Mouse (Mus musculus): ENCODE results near the gene Trp53bp2. TPM values are rescaled to one million over a fixed set of nuclear protein-coding genes. Genes with fewer than 3 reads are reported as not detected.
A peak's percentile ranks its signal among the peaks of the same experiment; 100 is the strongest.

Gene Trp53bp2
- polyA plus RNA-seq, 1 experiment from 2014 or later = 42.5 TPM

DNA sequence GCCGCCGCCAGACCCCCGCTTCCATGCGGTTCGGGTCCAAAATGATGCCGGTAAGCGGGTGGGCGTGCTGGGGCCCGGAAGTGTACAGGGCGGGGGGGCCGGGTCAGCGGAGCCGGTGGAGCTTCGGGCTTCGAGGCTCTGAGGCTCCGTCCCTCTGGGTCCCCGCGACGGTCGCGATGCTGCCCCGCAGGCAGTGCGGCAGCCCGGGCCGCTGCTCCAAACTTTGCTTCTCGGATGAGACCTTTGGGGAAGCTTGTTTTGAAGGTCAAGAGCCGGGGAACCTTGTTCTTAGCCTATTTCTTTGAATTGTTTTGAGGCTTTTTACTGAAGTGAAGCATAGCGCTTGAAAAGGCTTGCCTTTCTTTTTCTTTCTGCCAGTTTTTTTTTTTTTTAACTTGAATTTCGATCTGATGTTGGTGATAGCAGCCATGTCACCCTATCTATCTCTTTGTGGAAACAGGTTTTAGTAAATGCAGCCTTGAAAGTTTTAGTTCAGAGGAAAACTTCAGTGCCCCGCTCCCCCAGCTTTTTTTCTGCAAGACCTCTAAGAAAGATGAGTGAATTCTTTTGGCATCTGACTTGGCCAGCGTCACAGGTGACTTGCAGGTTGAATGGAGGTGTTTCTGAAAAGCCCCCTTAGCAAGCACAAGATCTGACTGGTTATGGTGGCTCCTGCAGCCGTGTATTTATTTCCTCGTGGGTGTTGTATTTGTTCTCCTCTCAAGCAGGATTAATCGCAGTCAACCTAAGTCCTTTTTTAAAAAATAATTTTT lies 615 bp downstream of the Trp53bp2 start:
- DNase-seq (ENCODE audit: low spot score) (peak; percentile 63), ATAC-seq (replicated peaks; ENCODE audit: insufficient number of reproducible peaks, low FRiP score, low TSS enrichment, low read depth) (peak; percentile 47; the same call in 1 of the 2 replicates)
- Histone ChIP-seq H3K4me3 (ENCODE audit: low read depth, low read length) (peak overlapping the region; percentile 92), H3K9me3 (replicated peaks; ENCODE audit: control insufficient read depth, low read length) (no peaks in the 10 kb centered on the region), H3K9ac (replicated peaks; ENCODE audit: low read length) (peak overlapping the region; percentile 97), H3K4me2 (ENCODE audit: low read depth, low read length) (peak overlapping the region; percentile 70), H3K36me3 (replicated peaks; ENCODE audit: control insufficient read depth, insufficient read depth, low read depth, low read length) (no peaks in the 10 kb centered on the region), H3K27ac (replicated peaks; ENCODE audit: low read depth, low read length) (peak overlapping the region; percentile 87), H3K27me3 (ENCODE audit: control insufficient read depth, insufficient read depth, low read length) (no peaks in the 10 kb centered on the region), H3K4me1 (ENCODE audit: control insufficient read depth, insufficient read depth, low read length) (no peaks in the 10 kb centered on the region)
- 2% methylated on average over 22 of the region's 34 CpGs for WGBS

DNA sequence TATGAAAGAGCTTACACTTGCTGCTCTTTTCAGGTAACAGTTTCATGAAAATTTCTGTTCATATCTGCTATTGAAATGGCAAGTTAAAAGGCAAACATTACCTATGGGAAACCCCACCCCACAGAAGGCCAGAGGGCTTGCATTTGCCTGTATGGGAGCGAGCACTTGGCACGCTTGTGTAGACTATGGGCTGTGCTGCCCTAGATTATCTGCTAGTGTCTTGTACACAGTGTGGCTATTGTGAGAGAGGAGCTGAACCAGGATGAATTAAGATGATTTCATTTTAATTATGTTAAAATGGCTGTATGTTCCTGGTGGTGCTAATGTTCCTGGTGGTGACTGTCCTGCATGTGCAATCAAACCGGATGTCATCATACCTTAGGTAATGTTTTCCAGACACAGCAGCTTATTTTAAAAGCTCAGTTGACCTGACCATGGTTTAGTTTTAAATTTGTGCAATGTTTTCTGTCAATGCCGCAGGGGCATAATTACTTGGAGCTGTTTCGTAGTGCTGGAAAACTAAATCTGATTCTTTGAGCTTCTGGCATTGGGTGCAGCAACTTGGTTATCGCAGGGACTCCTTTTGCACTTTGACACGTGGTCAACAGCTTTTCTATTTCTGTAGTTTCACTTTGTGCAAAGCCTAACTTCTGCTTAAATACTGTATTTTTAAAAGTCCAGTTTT lies 3.8 kb downstream of the Trp53bp2 start:
- Histone ChIP-seq H3K4me3 (ENCODE audit: low read depth, low read length) (no peak overlapping the region), H3K27ac (replicated peaks; ENCODE audit: low read depth, low read length) (no peak overlapping the region), H3K9ac (replicated peaks; ENCODE audit: low read length) (no peak overlapping the region), H3K4me2 (ENCODE audit: low read depth, low read length) (no peak overlapping the region; the same call in 1 of the 2 replicates), H3K27me3 (ENCODE audit: control insufficient read depth, insufficient read depth, low read length) (no peaks in the 10 kb centered on the region), H3K36me3 (replicated peaks; ENCODE audit: control insufficient read depth, insufficient read depth, low read depth, low read length) (no peaks in the 10 kb centered on the region), H3K4me1 (ENCODE audit: control insufficient read depth, insufficient read depth, low read length) (no peaks in the 10 kb centered on the region), H3K9me3 (replicated peaks; ENCODE audit: control insufficient read depth, low read length) (no peaks in the 10 kb centered on the region)
- 49% methylated on average over 7 of the region's 7 CpGs for WGBS
- peak; percentile 60 for DNase-seq (ENCODE audit: low spot score)
- ATAC-seq (replicated peaks; ENCODE audit: insufficient number of reproducible peaks, low FRiP score, low TSS enrichment, low read depth) = no peak

DNA sequence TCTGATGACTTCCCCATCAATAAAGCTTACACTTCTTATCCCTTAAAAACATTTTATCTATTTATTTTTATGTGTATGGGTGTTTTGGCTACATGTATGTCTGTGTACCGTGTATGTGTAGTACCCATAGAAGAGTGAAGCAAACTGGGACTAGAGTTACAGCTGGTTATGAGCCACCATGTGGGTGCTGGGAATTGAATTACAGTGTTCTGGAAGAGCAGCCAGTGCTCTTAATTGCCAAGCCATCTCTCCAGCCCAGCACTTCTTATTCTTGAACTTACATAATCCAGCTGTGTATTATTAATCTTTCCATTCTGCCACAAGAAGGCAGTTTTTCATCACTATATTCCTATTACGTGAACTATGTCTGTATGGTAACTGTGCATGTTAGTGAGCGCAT lies 10.5 kb downstream of the Trp53bp2 start:
- no peak for ATAC-seq (replicated peaks; ENCODE audit: insufficient number of reproducible peaks, low FRiP score, low TSS enrichment, low read depth)
- DNase-seq (ENCODE audit: low spot score) = no peak
- Histone ChIP-seq H3K27me3 (ENCODE audit: control insufficient read depth, insufficient read depth, low read length) (no peaks in the 10 kb centered on the region), H3K9ac (replicated peaks; ENCODE audit: low read length) (no peak overlapping the region), H3K36me3 (replicated peaks; ENCODE audit: control insufficient read depth, insufficient read depth, low read depth, low read length) (no peaks in the 10 kb centered on the region), H3K9me3 (replicated peaks; ENCODE audit: control insufficient read depth, low read length) (no peaks in the 10 kb centered on the region), H3K4me2 (ENCODE audit: low read depth, low read length) (no peak overlapping the region), H3K4me1 (ENCODE audit: control insufficient read depth, insufficient read depth, low read length) (no peaks in the 10 kb centered on the region), H3K4me3 (ENCODE audit: low read depth, low read length) (no peak overlapping the region), H3K27ac (replicated peaks; ENCODE audit: low read depth, low read length) (no peak overlapping the region)
- 59% methylated on average over 3 of the region's 3 CpGs for WGBS

DNA sequence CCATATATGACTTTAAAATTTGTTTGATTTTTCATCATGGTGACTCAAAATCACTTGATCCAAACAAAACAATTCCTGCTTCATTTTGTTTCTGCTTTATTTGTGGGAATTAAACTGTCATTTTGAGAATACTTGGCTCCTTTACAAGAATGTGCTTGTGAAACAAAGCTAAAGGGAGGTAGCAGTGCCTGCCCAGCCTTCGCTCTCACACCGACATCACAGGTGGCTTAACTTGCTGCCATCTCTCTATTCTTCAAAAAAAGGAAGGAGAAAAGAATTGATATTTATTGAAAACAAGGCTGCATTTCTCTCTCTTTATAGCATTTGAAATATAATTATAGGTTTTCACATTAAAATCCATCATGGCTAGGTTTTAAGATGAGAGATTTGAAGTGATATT lies 15.3 kb downstream of the Trp53bp2 start:
- no peak overlapping the region for H3K27ac ChIP-seq (replicated peaks; ENCODE audit: low read depth, low read length)

DNA sequence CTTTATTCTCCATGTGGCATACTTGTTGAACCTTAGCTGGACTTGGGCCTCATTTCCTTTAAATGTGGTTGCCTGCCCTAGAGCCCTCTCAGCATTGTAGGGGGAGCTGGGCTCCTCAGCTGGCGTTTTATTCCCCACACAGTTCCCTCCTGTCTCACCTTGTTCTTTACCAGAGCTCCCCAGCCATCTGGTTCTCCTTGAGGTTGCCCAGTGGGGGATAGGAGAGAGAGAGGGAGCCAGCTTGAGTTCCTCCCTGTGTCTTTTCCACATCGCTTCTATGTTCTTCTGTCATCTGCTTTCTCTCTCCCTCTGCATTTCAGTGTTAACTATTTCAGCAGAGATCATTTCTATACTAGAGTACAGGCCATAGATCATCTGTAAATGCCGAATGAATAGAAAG lies 16.2 kb downstream of the Trp53bp2 start:
- no peak for DNase-seq (ENCODE audit: low spot score)
- H3K4me2 ChIP-seq (ENCODE audit: low read depth, low read length) = no peak overlapping the region
- no peak overlapping the region for H3K4me3 ChIP-seq (ENCODE audit: low read depth, low read length)
- no peak overlapping the region for H3K27ac ChIP-seq (replicated peaks; ENCODE audit: low read depth, low read length)
- no peaks in the 10 kb centered on the region for H3K27me3 ChIP-seq (ENCODE audit: control insufficient read depth, insufficient read depth, low read length)
- 71% methylated on average over 3 of the region's 3 CpGs for WGBS
- no peaks in the 10 kb centered on the region for H3K36me3 ChIP-seq (replicated peaks; ENCODE audit: control insufficient read depth, insufficient read depth, low read depth, low read length)
- no peak overlapping the region for H3K9ac ChIP-seq (replicated peaks; ENCODE audit: low read length)
- H3K4me1 ChIP-seq (ENCODE audit: control insufficient read depth, insufficient read depth, low read length) = no peaks in the 10 kb centered on the region
- no peaks in the 10 kb centered on the region for H3K9me3 ChIP-seq (replicated peaks; ENCODE audit: control insufficient read depth, low read length)
- no peak for ATAC-seq (replicated peaks; ENCODE audit: insufficient number of reproducible peaks, low FRiP score, low TSS enrichment, low read depth)

More for the DNA sequence above, 15.3 kb downstream of the Trp53bp2 start:
- Histone ChIP-seq H3K4me2 (ENCODE audit: low read depth, low read length) (no peak overlapping the region), H3K36me3 (replicated peaks; ENCODE audit: control insufficient read depth, insufficient read depth, low read depth, low read length) (no peaks in the 10 kb centered on the region), H3K9me3 (replicated peaks; ENCODE audit: control insufficient read depth, low read length) (no peaks in the 10 kb centered on the region), H3K4me3 (ENCODE audit: low read depth, low read length) (no peak overlapping the region), H3K4me1 (ENCODE audit: control insufficient read depth, insufficient read depth, low read length) (no peaks in the 10 kb centered on the region), H3K27me3 (ENCODE audit: control insufficient read depth, insufficient read depth, low read length) (no peaks in the 10 kb centered on the region), H3K9ac (replicated peaks; ENCODE audit: low read length) (no peak overlapping the region)
- WGBS = 89% methylated on average over 2 of the region's 2 CpGs
- DNase-seq (ENCODE audit: low spot score) = no peak
- ATAC-seq (replicated peaks; ENCODE audit: insufficient number of reproducible peaks, low FRiP score, low TSS enrichment, low read depth) = no peak

DNA sequence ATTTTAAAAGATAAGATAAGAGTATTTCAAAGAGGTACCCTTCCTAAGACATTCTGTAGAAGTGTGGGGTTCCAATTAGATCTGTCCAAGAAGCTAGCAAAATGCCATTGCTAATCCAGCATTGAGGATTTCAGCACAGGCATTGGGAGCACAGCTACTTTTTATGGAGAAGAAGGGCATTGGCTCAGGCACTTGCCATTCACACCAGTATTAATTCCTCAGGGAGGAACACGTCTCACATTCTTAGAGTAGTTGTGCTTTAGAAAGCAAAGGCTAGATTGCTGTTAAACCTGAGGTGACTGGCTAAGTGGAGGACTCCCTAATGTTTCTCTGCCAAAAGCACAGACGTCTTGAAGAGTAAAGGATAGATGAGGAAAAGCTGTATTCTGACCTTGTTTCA lies 17.5 kb downstream of the Trp53bp2 start:
- no peaks in the 10 kb centered on the region for H3K4me1 ChIP-seq (ENCODE audit: control insufficient read depth, insufficient read depth, low read length)
- no peak for DNase-seq (ENCODE audit: low spot score)
- no peaks in the 10 kb centered on the region for H3K9me3 ChIP-seq (replicated peaks; ENCODE audit: control insufficient read depth, low read length)
- H3K27me3 ChIP-seq (ENCODE audit: control insufficient read depth, insufficient read depth, low read length) = no peaks in the 10 kb centered on the region
- no peaks in the 10 kb centered on the region; the same call in none of the 2 replicates for H3K36me3 ChIP-seq (replicated peaks; ENCODE audit: control insufficient read depth, insufficient read depth, low read depth, low read length)
- no peak overlapping the region for H3K9ac ChIP-seq (replicated peaks; ENCODE audit: low read length)
- no peak overlapping the region for H3K4me3 ChIP-seq (ENCODE audit: low read depth, low read length)
- H3K27ac ChIP-seq (replicated peaks; ENCODE audit: low read depth, low read length) = no peak overlapping the region
- ATAC-seq (replicated peaks; ENCODE audit: insufficient number of reproducible peaks, low FRiP score, low TSS enrichment, low read depth) = no peak
- no peak overlapping the region for H3K4me2 ChIP-seq (ENCODE audit: low read depth, low read length)
- 46% methylated on average over 2 of the region's 2 CpGs for WGBS

DNA sequence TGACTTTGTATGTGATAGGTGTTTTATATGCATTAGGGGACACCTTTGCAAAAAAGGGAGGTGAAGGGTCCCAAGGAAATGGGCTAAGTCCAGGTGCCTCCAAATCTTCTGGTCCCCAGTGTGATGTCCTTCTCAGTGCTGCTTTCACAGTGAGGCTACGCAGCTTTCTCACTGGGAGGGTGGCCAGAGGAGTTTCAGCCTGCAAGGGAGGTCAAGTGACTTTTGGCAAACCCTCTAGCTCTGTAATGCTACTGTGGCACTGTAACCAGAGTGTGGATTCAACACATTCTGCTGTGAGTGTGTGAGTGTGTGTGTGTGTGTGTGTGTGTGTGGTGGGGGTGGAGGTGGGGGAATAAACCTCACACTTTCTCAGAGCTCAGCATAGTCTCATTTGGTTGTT lies 18.5 kb downstream of the Trp53bp2 start:
- no peak for DNase-seq (ENCODE audit: low spot score)
- no peak for ATAC-seq (replicated peaks; ENCODE audit: insufficient number of reproducible peaks, low FRiP score, low TSS enrichment, low read depth)
- no peak overlapping the region for H3K27ac ChIP-seq (replicated peaks; ENCODE audit: low read depth, low read length)
- 86% methylated on average over 1 of the region's 1 CpGs for WGBS
- H3K4me3 ChIP-seq (ENCODE audit: low read depth, low read length) = no peak overlapping the region
- H3K9ac ChIP-seq (replicated peaks; ENCODE audit: low read length) = no peak overlapping the region
- no peaks in the 10 kb centered on the region; the same call in none of the 2 replicates for H3K36me3 ChIP-seq (replicated peaks; ENCODE audit: control insufficient read depth, insufficient read depth, low read depth, low read length)
- no peaks in the 10 kb centered on the region for H3K9me3 ChIP-seq (replicated peaks; ENCODE audit: control insufficient read depth, low read length)
- no peaks in the 10 kb centered on the region for H3K4me1 ChIP-seq (ENCODE audit: control insufficient read depth, insufficient read depth, low read length)
- no peak overlapping the region for H3K4me2 ChIP-seq (ENCODE audit: low read depth, low read length)
- H3K27me3 ChIP-seq (ENCODE audit: control insufficient read depth, insufficient read depth, low read length) = no peaks in the 10 kb centered on the region

DNA sequence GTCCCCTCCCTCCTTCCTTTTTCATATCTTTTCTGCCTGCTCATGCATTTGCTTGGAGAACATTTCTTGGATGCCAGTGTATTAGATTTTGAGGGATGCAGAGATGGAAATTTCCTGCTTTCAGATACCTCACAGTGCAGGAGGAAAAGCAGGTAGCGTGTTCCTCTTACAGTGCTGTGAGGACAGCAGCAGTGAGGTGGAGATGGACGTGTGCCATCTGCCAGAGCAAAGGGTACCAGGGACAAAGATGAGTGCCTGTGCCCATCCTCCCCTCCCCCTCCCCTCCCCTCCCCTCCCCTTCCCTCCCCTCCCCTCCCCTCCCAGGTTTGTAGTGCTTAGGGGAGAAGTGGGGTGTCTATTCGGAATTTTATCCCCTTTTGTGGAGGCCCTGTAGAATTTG lies 20.9 kb downstream of the Trp53bp2 start:
- H3K9ac ChIP-seq (replicated peaks; ENCODE audit: low read length) = no peak overlapping the region
- no peak for ATAC-seq (replicated peaks; ENCODE audit: insufficient number of reproducible peaks, low FRiP score, low TSS enrichment, low read depth)
- H3K4me2 ChIP-seq (ENCODE audit: low read depth, low read length) = no peak overlapping the region
- H3K27ac ChIP-seq (replicated peaks; ENCODE audit: low read depth, low read length) = no peak overlapping the region
- no peaks in the 10 kb centered on the region for H3K4me1 ChIP-seq (ENCODE audit: control insufficient read depth, insufficient read depth, low read length)
- DNase-seq (ENCODE audit: low spot score) = no peak
- WGBS = 79% methylated on average over 2 of the region's 3 CpGs
- H3K4me3 ChIP-seq (ENCODE audit: low read depth, low read length) = no peak overlapping the region
- H3K36me3 ChIP-seq (replicated peaks; ENCODE audit: control insufficient read depth, insufficient read depth, low read depth, low read length) = no peaks in the 10 kb centered on the region; the same call in none of the 2 replicates
- H3K27me3 ChIP-seq (ENCODE audit: control insufficient read depth, insufficient read depth, low read length) = no peaks in the 10 kb centered on the region
- H3K9me3 ChIP-seq (replicated peaks; ENCODE audit: control insufficient read depth, low read length) = no peaks in the 10 kb centered on the region

Measured in embryonic facial prominence, embryonic 11.5 days (tissue).